Mouse (Mus musculus): ENCODE data around the gene Mrap.

The Mrap gene

GRCm38 (mm10) chr16:90738092-90738956 is at the start of gene Mrap:
Gene Mrap (plus strand): TSS chr16:90738207.
- DNase-seq (ENCODE audit: extremely low spot score, low read depth, low spot score): no peak

GRCm38 (mm10) chr16:90692704-90693385 is 45.2 kb upstream of the Mrap start:
- DNase-seq (ENCODE audit: extremely low spot score, low read depth, low spot score): no peak

GRCm38 (mm10) chr16:90693625-90694024 is 44.4 kb upstream of the Mrap start:
- DNase-seq (ENCODE audit: extremely low spot score, low read depth, low spot score): no peak

- no peak for DNase-seq (ENCODE audit: extremely low spot score, low read depth, low spot score)
These were observed 43.3 kb upstream of the Mrap start for GRCm38 (mm10) chr16:90694719-90695118.

GRCm38 (mm10) chr16:90695121-90695520 is 42.9 kb upstream of the Mrap start:
- no peak for DNase-seq (ENCODE audit: extremely low spot score, low read depth, low spot score)

- no peak for DNase-seq (ENCODE audit: extremely low spot score, low read depth, low spot score)
These were observed 41.7 kb upstream of the Mrap start for GRCm38 (mm10) chr16:90696306-90696705.

- DNase-seq (ENCODE audit: extremely low spot score, low read depth, low spot score): no peak
These were observed 38.6 kb upstream of the Mrap start for GRCm38 (mm10) chr16:90699390-90699789.

- no peak for DNase-seq (ENCODE audit: extremely low spot score, low read depth, low spot score)
These were observed 36.5 kb upstream of the Mrap start for GRCm38 (mm10) chr16:90701541-90701940.

- DNase-seq (ENCODE audit: extremely low spot score, low read depth, low spot score): no peak
These were observed 34.4 kb upstream of the Mrap start for GRCm38 (mm10) chr16:90703646-90704045.

- no peak for DNase-seq (ENCODE audit: extremely low spot score, low read depth, low spot score)
These were observed 33.7 kb upstream of the Mrap start for GRCm38 (mm10) chr16:90704161-90704825.

- no peak for DNase-seq (ENCODE audit: extremely low spot score, low read depth, low spot score)
These were observed 31.7 kb upstream of the Mrap start for GRCm38 (mm10) chr16:90706279-90706678.

GRCm38 (mm10) chr16:90709711-90710289 is 28.2 kb upstream of the Mrap start:
- DNase-seq (ENCODE audit: extremely low spot score, low read depth, low spot score): no peak

- DNase-seq (ENCODE audit: extremely low spot score, low read depth, low spot score): no peak
These were observed 27.7 kb upstream of the Mrap start for GRCm38 (mm10) chr16:90710313-90710712.

GRCm38 (mm10) chr16:90724051-90724450 is 14.0 kb upstream of the Mrap start:
- DNase-seq (ENCODE audit: extremely low spot score, low read depth, low spot score): no peak

- no peak for DNase-seq (ENCODE audit: extremely low spot score, low read depth, low spot score)
These were observed 11.3 kb upstream of the Mrap start for GRCm38 (mm10) chr16:90726600-90727227.

- DNase-seq (ENCODE audit: extremely low spot score, low read depth, low spot score): peak; percentile 93
These were observed 10.5 kb upstream of the Mrap start, which contains the start of gene Mis18a for GRCm38 (mm10) chr16:90727233-90728115. Gene Mis18a (minus strand): TSS chr16:90727404.

- DNase-seq (ENCODE audit: extremely low spot score, low read depth, low spot score): no peak
These were observed 2.4 kb upstream of the Mrap start for GRCm38 (mm10) chr16:90735611-90736010.

- DNase-seq (ENCODE audit: extremely low spot score, low read depth, low spot score): no peak
These were observed 1.2 kb upstream of the Mrap start for GRCm38 (mm10) chr16:90736672-90737270.

GRCm38 (mm10) chr16:90747143-90747542 is 9.1 kb downstream of the Mrap start:
- no peak for DNase-seq (ENCODE audit: extremely low spot score, low read depth, low spot score)

All from hindlimb bud, embryonic 11.5 days (tissue).